Mouse (Mus musculus) bone marrow, adult 2 months (tissue): ENCODE data around the gene Tnfaip2. TPM values are rescaled to one million over a fixed set of nuclear protein-coding genes. Genes with fewer than 3 reads are reported as not detected.

Experiments
- H3K27ac ChIP-seq: fragments of 200-500 bp; 2 replicates; pipeline ENCODE4 v1.5.1; 2012; ENCODE audit warnings: low read depth, mild to moderate bottlenecking, control low read depth, inconsistent platforms, low read length; ENCODE audit not compliant: control insufficient read depth, poor library complexity, insufficient read depth
- H3K4me1 ChIP-seq: fragments of 200-500 bp; 2 replicates; pipeline ENCODE4 v1.6.1; 2011; ENCODE audit warnings: low read length; ENCODE audit not compliant: control insufficient read depth, insufficient read depth
- H3K4me3 ChIP-seq: fragments of 200-500 bp; replicated peaks from 2 replicates; pipeline ENCODE3; 2011; ENCODE audit warnings: mild to moderate bottlenecking, low read depth, low read length, control low read depth; ENCODE audit not compliant: control insufficient read depth
- CTCF ChIP-seq: fragments of 200-500 bp; IDR thresholded peaks from 2 replicates; pipeline ENCODE4 v1.5.1; 2011; ENCODE audit warnings: low read length, control low read depth; ENCODE audit not compliant: control insufficient read depth, insufficient read depth
- POLR2A ChIP-seq: fragments of 200-500 bp; IDR thresholded peaks from 2 replicates; pipeline ENCODE4 v1.6.1; 2011; ENCODE audit warnings: low read depth, mild to moderate bottlenecking, control low read depth, low read length, borderline replicate concordance; ENCODE audit not compliant: control insufficient read depth
- WGBS: fragments of 180-500 bp; shearing (Covaris S2); methylation state at CpG from one replicate; pipeline ENCODE4 v1.1.7; 2018; 5-methylcytosine and 5-hydroxymethylcytosine counted together
- polyA plus RNA-seq: library from polyadenylated mRNA; stranded (reverse); fragments of >200 nt; gene quantifications from 2 replicates; pipeline ENCODE4 v1.2.4, GENCODE M21; 2011; ENCODE audit warnings: low replicate concordance; ENCODE audit not compliant: missing spikeins, insufficient read depth, insufficient read length

Gene Tnfaip2
- polyA plus RNA-seq, 1 experiment = 149 TPM

- Histone ChIP-seq H3K4me3 (no peak overlapping the region), H3K27ac (no peak overlapping the region), H3K4me1 (no peaks in the 10 kb centered on the region)
- TF ChIP-seq POLR2A (no peak), CTCF (no peak)
- WGBS = 78% methylated on average over 10 of the region's 10 CpGs
Measured at GRCm38 (mm10) chr12:111454543-111455280, 12.4 kb downstream of the Tnfaip2 start.

- no peak overlapping the region for H3K27ac ChIP-seq
Measured at GRCm38 (mm10) chr12:111455311-111455846, 13.1 kb downstream of the Tnfaip2 start.

GRCm38 (mm10) chr12:111455860-111456259 is 13.6 kb downstream of the Tnfaip2 start:
- TF ChIP-seq CTCF (no peak), POLR2A (no peak)
- no peaks in the 10 kb centered on the region for H3K4me1 ChIP-seq
- no peak overlapping the region for H3K4me3 ChIP-seq
- WGBS = 77% methylated on average over 8 of the region's 8 CpGs
- no peak overlapping the region for H3K27ac ChIP-seq

More at GRCm38 (mm10) chr12:111455311-111455846, 13.1 kb downstream of the Tnfaip2 start:
- H3K4me3 ChIP-seq = no peak overlapping the region
- 84% methylated on average over 12 of the region's 12 CpGs for WGBS
- no peaks in the 10 kb centered on the region for H3K4me1 ChIP-seq
- no peak for TF ChIP-seq CTCF
- TF ChIP-seq POLR2A = no peak

- Histone ChIP-seq H3K4me3 (no peak overlapping the region), H3K27ac (no peak overlapping the region), H3K4me1 (no peaks in the 10 kb centered on the region)
- TF ChIP-seq CTCF = no peak
- TF ChIP-seq POLR2A = no peak
- WGBS = 93% methylated on average over 1 of the region's 1 CpGs
Measured at GRCm38 (mm10) chr12:111457742-111458141, 15.5 kb downstream of the Tnfaip2 start.

GRCm38 (mm10) chr12:111463570-111463969 is 21.3 kb downstream of the Tnfaip2 start:
- TF ChIP-seq CTCF = no peak
- no peak for TF ChIP-seq POLR2A
- Histone ChIP-seq H3K27ac (no peak overlapping the region), H3K4me1 (no peaks in the 10 kb centered on the region), H3K4me3 (no peak overlapping the region)
- 81% methylated on average over 7 of the region's 7 CpGs for WGBS

- no peak for TF ChIP-seq CTCF
- no peak for TF ChIP-seq POLR2A
- no peaks in the 10 kb centered on the region for H3K4me1 ChIP-seq
- 89% methylated on average over 3 of the region's 3 CpGs for WGBS
- H3K27ac ChIP-seq = no peak overlapping the region
- H3K4me3 ChIP-seq = no peak overlapping the region
Measured at GRCm38 (mm10) chr12:111466369-111466768, 24.1 kb downstream of the Tnfaip2 start.

- Histone ChIP-seq H3K27ac (no peak overlapping the region), H3K4me1 (no peaks in the 10 kb centered on the region), H3K4me3 (no peak overlapping the region)
- WGBS = 89% methylated on average over 7 of the region's 7 CpGs
- no peak for TF ChIP-seq POLR2A
- TF ChIP-seq CTCF = no peak
Measured at GRCm38 (mm10) chr12:111468206-111468605, 25.9 kb downstream of the Tnfaip2 start.

GRCm38 (mm10) chr12:111469507-111469906 is 27.2 kb downstream of the Tnfaip2 start:
- WGBS = 8% methylated on average over 8 of the region's 8 CpGs
- H3K27ac ChIP-seq = no peak overlapping the region
- peaks cover 2% of the 10 kb centered on the region; the same call in 1 of the 2 replicates for H3K4me1 ChIP-seq
- H3K4me3 ChIP-seq = no peak overlapping the region
- TF ChIP-seq CTCF (peak; percentile 92), POLR2A (no peak)
